Mouse (Mus musculus): Measurements from ENCODE around the gene Xpot.

The Xpot gene

GRCm38 (mm10) chr10:121626186-121626882 lies at the start of gene Xpot:
TSS of gene Xpot (minus strand) at chr10:121626332.
- peak; percentile 95 to 97 for DNase-seq (ENCODE audit: low spot score in 2 of 2)

DNA sequence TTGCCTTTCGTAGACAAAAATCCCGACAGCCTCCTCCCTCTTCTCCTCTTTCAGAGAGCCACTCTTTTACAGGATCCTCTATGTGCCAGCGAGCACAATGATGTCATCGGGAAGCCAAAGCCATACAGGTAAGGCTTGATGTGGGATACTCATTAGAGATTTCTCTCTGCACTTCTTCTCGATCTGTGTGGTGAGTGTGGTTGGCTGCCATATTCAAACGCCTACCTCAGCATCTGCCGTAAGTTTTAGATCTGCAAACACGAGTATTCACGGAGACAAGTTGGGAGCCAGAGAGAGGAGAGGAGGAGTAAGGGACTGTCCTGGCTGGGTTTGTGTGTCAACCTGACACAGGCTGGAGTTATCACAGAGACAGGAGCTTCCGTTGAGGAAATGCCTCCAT lies 43.0 kb upstream of the Xpot start:
- no peak for DNase-seq (ENCODE audit: low spot score in 2 of 2)

DNA sequence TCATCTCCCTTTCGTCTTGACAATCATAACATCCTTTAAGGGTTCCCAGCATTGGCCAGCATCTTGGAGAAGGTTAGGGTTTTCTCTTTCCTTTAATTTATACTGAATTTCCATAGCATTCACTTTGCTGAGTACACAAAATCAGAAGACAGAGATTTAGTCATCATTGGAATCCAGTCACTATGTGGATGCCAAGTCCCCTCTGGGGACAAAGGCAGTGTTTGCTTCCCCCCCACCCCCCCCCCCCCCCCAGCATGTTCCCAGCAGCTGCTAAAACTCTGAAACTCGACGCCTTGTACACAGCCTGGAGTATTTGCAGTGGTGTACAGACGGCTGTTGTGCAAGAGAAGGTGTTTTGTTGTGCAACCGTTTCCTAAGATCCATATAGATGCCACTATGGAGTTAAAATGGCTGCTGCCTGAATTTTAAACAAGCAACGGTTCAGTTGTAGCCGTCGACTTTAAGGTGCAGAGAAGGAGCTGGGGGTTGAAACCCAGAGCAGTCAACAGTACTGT lies 39.6 kb upstream of the Xpot start:
- no peak for DNase-seq (ENCODE audit: low spot score in 2 of 2)

DNA sequence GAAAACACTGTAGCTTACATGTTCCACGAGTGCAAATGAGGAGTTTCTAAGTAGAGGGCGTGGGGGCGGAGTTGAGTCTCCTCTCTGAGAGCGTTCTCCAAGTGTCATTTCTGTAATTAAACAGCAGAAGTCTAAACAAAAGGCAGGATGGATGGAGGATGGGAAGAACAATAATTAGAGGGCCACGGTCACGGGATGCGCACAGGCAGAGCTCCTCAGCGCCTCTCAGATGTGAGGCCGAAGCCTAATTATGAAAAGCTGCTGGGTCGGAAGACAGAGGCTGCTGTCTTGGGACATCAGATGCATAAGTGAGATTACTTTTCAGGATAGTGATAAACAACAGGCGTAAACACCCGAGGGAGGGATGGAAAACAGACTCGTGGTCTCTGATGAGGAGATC lies 37.5 kb upstream of the Xpot start:
- no peak for DNase-seq (ENCODE audit: low spot score in 2 of 2)

- no peak for DNase-seq (ENCODE audit: low spot score in 2 of 2)
Observed at GRCm38 (mm10) chr10:121662711-121663110, 36.6 kb upstream of the Xpot start.

DNA sequence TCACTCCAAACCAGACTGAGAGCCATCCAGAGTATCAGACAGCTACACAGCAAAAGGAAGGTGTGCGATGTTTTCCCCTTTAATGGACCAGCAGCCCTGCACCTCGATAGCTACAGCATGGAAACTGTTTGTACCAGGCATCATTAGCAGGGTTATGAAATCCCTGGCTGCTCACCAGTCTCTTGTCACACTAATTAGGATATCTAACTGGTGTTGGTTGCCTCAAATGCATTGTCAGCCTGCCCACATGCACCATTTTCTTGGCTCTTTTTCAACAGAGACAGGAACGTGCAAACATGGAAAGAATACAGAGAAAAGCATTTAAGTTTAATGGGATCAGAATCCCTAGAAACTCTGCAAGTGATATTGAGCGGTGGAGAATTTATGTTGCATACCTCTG lies 29.8 kb upstream of the Xpot start:
- no peak for DNase-seq (ENCODE audit: low spot score in 2 of 2)

GRCm38 (mm10) chr10:121653079-121653478 lies 26.9 kb upstream of the Xpot start:
- DNase-seq (ENCODE audit: low spot score in 2 of 2): no peak

- DNase-seq (ENCODE audit: low spot score in 2 of 2): no peak
Observed at GRCm38 (mm10) chr10:121646294-121646693, 20.2 kb upstream of the Xpot start.

DNA sequence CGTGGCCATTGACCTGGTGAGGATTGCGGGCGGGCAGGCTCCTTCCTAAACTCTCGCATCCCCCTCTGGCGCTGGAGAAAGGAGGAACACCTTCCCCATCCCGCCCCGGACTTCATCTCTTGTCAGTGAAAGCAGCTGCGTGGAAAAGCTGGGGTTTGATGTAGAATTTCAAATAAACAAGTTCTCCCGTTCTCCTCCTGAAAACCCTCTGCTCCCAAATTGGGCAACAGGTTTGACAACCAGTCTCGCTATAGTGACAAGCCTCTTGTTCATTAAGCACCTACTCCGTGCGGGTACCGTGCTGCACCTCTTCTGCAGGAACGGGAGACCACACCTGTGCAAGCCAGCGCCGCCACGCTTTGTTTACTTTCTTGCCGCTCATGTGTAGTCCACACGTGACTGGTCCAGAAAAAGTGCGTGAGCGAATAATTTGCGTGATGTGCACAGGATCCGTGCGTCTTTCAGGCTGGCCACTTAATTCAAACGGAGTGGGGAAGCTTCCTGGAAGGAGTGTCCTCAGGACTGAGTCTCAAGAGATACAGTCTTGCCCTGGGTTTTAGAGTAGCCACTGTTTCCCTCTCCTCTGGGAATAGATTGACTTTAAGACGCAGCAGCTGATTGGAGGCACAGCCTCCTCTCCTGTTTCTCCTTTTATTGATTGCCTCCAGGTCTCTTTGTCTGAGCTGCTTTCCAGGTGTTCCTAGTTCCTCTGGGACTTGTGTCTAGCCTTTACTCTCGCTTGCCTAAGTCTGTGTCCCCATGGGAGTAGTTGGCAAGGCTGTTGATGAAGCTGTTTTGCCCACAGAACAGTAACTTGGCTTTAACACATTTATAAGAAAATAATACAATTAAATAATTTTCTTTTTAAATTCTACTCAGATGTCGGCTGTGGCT lies 16.2 kb upstream of the Xpot start:
- no peak for DNase-seq (ENCODE audit: low spot score in 2 of 2)

- DNase-seq (ENCODE audit: low spot score in 2 of 2): no peak
Observed at GRCm38 (mm10) chr10:121641272-121642053, 15.3 kb upstream of the Xpot start, which contains the start of gene D930020B18Rik. TSS of gene D930020B18Rik (plus strand) at chr10:121641588.

DNA sequence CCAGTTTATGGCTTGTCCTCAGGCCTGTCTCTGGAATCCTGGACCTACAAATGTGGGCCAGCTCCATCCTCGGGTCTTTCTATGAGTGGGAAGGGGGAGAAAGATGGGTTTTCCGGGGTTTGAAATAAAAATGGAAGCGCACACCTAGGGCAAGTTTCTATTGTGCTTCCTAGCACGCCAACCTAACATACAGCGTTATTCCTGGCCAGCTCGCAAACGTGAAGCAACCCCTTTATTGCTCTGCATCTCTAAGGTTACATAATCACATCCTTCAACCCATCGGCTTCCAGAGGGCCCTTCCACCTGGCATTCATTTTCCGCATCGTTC lies 14.8 kb upstream of the Xpot start:
- no peak for DNase-seq (ENCODE audit: low spot score in 2 of 2)

GRCm38 (mm10) chr10:121640150-121640930 lies 14.2 kb upstream of the Xpot start:
- DNase-seq (ENCODE audit: low spot score in 2 of 2): no peak

DNA sequence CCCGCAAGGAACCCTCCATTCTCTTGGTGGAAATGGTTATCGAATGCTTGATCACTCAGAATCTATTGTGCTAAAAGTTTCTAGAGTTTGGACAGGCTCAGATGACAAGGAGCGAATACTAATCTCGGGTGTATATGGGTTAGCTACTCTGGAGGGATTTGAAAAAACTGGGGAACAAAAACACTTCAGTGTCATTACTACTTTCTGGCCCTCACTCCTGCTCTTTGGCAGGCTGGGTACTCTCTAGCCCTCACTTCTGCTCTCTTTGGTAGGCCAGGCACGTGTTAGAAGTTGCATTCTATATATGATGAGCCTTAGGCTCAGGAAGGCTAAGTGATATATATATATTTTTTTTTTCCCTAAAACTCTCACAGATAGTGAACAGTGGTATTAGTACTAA lies 13.4 kb upstream of the Xpot start:
- no peak for DNase-seq (ENCODE audit: low spot score in 2 of 2)

DNA sequence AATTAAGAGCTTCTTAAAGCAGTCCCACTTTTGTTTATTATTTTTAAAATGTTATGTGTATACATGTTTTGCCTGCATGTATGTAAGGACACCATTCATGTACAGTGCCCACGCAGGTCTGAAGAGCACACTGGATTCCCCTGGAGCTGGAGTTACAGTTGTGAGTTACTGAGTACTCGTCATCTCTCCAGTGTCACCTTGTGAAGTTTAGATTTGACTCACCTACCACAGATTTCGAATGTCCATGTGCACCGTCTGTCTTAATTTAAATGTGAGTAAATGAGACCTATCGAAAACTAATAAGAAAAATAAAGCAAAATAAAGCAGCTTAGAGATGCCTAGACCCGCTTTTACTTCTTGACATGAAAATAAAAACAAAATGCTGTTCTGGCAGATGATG lies 10.1 kb upstream of the Xpot start:
- DNase-seq (ENCODE audit: low spot score in 2 of 2): no peak

DNA sequence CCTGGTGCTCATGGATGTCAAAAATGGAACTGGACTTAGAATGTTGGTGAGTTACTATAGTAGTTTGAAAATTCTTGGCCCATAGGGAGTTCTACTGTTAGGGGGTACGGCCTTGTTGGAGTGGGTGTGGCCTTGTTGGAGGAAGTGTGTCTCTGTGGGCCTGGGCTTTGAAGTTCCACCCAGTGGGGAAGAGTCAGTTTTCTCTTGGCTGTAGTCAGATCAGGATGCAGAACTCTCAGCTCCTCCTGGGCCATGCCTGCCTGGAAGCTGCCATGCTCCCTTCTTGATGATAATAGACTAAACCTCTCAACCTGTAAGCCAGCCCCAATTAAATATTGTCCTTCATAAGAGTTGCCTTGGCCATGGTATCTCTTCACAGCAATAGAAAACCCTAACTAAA lies 8.0 kb upstream of the Xpot start:
- DNase-seq (ENCODE audit: low spot score in 2 of 2): no peak

DNA sequence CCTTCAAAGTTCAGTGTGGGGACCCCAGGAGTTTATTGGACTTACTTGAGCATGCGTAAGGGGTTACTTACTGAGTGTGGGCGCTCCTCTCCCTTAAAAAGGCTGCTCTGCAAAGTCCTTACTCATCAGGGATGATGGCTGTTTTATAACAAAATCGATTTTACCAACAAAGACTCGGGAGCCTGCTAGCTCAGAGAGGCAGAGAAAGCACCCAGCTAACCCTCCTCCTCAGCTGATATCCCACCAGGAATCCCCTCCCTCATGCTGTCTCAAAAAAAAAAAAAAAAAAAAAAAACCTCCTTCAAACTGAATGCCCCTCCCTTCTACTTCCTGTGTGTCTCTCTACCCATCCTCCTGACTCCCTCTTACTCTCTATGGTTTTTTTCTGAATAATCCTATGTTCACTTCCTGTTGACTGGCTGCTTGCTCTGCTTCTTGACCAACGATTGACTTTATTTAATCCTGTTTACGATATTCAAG lies 2.5 kb upstream of the Xpot start:
- DNase-seq (ENCODE audit: low spot score in 2 of 2): no peak

GRCm38 (mm10) chr10:121627216-121627852 lies 1.2 kb upstream of the Xpot start:
- no peak for DNase-seq (ENCODE audit: low spot score in 2 of 2)

- DNase-seq (ENCODE audit: low spot score in 2 of 2): peak in 1 of 2 experiments; percentile 63
Observed at GRCm38 (mm10) chr10:121625407-121626185, 536 bp downstream of the Xpot start.

DNA sequence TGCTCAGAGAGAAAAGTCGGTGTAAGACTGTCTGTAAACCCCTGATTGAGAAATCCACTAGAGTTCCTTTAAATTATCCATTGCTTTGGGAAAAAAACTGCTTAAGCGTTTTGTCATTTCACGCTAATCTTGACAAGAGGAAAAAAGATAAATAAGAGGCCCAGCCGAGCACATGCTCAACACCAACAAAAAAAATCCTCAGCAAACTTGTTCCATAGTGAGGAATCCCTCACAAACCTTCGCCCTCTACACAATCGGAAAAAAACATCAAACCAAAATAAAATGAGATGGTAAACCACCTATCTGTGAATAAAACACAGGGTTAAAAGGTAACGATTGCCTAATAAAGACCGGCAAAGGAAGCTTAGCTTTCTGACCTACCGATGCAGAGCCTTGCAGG lies 1.1 kb downstream of the Xpot start:
- DNase-seq (ENCODE audit: low spot score in 2 of 2): no peak

- DNase-seq (ENCODE audit: low spot score in 2 of 2): no peak
Observed at GRCm38 (mm10) chr10:121623670-121624069, 2.5 kb downstream of the Xpot start.
